Mouse (Mus musculus) lung, postnatal 10 days (tissue): ENCODE measurements around the gene Zfp335.
A peak's percentile ranks its signal among the peaks of the same experiment; 100 is the strongest.
"Not testable (repeated sequence)": the region's sequence is repeated elsewhere in the genome, so short reads cannot be mapped to it uniquely, and the experiment has no call there.

Experiments used
- DNase-seq: peaks from one replicate; pipeline ENCODE4 v3.0.0; 2021

Zfp335 gene

DNA sequence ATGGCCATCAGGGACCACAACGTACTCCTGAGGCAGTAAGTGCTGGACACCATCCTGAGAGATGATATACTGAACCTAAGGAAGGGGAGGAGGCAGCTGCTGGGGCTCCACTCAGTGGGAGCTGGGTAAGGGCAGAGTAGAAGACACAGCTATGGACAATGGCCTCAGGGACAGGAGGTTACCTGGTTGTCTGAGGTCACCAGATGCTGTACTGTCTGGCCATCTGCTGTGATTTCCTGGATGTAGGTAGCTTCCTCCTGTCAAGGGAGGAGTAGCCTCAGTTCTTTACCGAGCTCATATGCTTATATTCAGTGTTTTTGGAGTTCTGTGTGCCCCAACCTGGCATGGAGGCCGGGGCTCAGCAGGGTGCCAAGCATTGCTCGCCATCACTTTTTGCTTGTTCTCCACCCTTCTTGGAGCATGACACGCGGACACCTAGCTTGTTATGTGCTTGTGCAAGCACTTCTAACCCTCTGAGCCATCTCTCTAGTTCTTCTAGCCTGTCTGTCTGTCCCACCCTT is 18.8 kb downstream of the Zfp335 start:
- DNase-seq, result no peak

DNA sequence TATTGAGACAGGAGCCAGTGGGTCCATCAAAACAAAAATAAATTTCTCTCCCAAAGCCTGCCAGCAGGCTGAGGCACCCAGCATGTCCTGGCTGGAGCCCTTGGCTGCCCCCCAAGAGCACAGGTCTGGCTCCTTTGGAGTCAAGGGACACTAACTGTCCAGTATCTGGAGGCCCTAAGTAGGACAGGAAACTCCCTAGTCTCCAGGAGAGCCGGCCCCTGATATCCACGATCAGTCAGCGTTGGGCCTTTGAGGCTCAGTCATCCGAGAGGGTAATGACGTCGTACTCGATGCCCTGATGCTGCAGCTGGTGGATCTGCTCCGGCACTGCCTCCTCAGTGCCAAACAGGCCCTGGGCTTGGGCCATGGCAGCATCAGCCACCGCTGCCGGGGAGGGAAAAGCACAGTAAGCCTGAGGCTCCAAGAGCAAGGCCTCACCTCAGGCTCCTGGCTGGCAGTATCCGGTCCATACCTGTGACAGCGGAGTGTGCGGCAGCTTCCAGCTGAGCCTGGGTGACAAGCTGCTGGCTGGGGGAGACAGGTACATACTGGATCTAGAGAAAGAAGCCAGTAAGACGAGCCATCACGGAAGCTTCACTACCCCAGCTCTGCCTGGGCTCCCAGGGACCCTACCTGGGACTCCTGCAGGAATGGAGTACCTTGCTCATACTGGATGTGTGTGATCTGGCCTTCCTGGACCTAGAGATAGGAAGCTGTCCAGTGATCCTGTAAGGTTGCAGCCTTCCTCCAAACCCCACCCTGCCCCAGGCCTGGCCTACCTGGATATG is 19.5 kb downstream of the Zfp335 start:
- no peak for DNase-seq

GRCm38 (mm10) chr2:164891056-164891834 is 20.3 kb downstream of the Zfp335 start:
- no peak for DNase-seq

- no peak for DNase-seq
These were observed 21.0 kb downstream of the Zfp335 start for GRCm38 (mm10) chr2:164890411-164891049.

GRCm38 (mm10) chr2:164889960-164890359 is 21.6 kb downstream of the Zfp335 start:
- DNase-seq, result no peak

DNA sequence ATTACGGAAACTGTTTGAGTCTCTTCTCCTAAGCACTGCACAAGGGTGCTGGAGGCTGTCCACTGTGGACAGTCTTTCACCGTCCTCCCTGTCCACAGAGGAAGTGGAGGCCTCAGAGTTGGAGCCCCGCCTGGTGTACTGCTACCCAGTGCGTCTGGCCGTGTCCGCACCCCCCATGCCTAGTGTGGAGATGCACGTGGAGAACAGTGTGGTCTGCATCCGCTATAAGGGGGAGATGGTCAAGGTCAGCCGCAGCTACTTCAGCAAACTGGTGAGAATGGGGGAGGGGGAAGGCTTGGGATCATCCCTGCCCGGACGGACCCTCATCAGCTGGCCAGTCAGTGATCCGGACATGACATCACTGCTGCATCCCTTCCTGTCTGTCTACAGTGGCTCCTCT is 22.6 kb downstream of the Zfp335 start:
- no peak for DNase-seq

GRCm38 (mm10) chr2:164886617-164887016 is 24.9 kb downstream of the Zfp335 start:
- no peak for DNase-seq

GRCm38 (mm10) chr2:164885788-164886187 is 25.8 kb downstream of the Zfp335 start:
- DNase-seq, result peak; percentile 89

DNA sequence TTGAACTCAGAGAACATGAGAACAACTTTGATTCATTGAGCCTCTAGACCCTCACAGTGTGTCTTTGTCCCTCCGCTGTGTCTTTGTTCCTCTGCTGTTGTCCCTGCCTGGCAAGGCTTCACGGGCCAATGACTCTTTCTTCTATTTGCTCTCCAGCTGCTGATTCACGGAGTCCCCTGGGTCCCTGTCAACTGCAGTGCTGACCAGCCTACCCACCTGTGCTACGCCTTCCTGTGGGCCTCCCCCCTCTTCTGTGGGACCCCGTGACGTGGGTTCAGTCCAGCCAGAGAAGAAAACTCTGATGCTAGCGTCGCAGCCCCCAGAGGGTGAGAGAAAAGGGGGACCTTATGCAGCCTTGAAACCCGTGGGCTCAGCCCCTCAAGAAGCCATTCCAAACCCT is 28.9 kb downstream of the Zfp335 start:
- DNase-seq, result no peak

GRCm38 (mm10) chr2:164879568-164880277 is 31.8 kb downstream of the Zfp335 start:
- DNase-seq, result peak; percentile 94

DNA sequence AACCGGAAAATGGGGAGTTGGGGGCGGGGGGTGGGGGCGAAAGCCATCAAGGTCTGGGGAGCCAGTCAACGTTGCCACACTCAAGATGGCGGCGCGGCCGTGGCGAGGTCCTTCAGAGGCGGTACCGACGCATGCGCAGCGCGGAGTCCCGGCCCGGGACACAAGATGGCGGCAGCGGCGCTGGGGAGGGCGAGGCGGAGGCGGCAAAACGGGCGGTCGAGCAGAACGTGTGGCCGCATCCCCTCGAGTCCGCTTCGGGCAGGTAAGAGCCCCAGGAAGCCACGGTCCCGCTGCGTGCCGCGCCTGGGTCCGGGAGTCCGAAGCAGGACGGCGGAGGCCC is 32.4 kb downstream of the Zfp335 start, which contains the start of gene Pcif1:
TSS of gene Pcif1 (plus strand) at position 77 of the 340 bp plus-strand sequence.
- peak; percentile 94 for DNase-seq

DNA sequence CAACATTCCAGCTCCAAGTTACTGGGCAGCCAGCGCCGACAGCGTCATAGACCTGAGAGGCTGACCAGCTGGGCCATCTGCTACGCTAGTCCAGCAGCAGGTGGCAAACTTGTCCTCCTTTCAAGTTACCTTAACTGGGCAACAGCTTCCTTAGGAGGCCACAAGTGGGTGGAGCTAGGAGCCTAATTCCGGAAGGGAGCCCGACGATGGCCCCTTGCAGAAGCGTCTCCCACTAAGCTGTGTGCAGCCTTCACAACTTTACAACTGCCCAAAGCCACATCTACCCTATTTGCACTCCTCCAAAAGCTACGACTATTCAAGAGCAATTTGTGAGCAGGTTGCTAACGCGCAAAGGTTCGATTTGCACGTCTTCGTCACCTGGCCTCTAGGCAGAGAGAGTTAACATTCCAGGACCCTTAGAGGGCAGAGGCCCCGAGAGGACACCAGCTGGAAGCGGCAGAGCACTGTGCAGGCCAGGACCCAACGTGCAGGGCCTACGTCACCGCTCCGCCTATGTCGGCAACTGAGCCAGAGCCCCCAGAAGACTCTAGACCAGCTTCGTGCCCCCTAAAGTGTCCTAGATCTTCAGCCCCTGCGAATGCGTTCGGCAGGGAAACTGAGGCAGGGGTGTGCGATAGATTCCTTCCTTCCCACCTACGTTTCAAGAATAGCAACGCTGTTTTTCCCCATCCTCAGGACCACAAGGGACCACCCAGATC is 32.9 kb downstream of the Zfp335 start:
- DNase-seq, result peak; percentile 79

- DNase-seq, result not testable (repeated sequence)
These were observed 34.0 kb downstream of the Zfp335 start for GRCm38 (mm10) chr2:164877376-164878215.

DNA sequence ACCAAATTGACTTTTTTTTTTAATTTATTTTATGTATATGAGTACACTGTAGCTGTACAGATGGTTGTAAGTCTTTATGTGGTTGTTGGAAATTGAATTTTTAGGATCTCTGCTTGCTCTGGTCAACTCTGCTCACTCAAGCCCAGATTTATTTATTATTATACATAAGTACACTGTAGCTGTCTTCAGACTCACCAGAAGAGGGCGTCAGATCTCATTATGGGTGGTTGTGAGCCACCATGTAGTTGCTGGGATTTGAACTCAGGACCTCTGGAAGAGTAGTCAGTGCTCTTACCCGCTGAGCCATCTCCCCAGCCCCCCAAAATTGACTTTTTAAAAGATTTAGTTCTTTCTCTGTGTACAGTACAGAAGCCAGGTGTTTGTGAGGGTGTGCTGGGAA is 35.9 kb downstream of the Zfp335 start:
- DNase-seq, result not testable (repeated sequence)

DNA sequence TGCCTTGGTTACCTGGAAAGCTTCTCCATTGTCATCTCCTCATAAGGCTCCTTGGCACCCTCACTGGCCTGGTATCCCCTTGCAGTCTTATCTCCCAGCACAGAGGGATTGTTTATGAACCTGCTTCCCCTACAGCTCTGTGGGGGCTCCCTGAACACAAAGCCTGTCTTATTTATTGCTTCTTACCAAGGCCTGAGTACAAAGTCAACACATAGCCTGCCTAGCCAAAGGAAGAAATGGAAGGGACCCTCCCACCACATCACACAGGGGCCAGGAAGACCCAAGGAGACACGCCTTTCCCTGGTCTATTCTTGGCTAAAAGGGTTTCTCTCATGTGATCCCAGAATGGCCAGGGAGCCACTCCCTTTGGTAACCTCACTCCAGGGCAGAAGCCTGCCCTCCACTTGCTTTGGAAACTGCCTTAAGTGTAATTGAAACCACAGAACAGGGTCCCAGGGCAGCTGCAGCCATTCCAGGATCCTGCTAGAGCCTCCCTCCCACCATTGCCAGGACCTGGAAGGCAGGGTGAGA is 37.3 kb downstream of the Zfp335 start:
- DNase-seq, result peak; percentile 83

DNA sequence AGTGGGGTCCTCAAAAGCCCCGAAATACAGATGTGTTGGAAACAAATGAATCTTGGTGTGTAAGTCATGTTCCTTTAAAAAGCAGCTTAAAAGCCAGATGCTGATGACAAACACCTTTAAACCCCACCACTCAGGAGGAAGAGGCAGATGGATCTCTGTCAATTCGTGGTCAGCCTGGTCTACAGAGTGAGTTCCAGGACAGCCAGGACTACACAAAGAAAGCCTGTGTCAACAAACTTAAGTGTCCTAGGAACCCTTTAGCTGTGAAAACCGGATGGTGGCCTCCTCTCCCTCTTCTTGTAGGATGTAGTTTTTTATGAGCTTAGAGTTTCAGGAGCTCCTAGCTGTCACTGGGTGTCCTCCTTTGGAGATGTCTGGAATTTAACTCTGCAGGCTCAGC is 37.9 kb downstream of the Zfp335 start:
- DNase-seq, result peak; percentile 26

DNA sequence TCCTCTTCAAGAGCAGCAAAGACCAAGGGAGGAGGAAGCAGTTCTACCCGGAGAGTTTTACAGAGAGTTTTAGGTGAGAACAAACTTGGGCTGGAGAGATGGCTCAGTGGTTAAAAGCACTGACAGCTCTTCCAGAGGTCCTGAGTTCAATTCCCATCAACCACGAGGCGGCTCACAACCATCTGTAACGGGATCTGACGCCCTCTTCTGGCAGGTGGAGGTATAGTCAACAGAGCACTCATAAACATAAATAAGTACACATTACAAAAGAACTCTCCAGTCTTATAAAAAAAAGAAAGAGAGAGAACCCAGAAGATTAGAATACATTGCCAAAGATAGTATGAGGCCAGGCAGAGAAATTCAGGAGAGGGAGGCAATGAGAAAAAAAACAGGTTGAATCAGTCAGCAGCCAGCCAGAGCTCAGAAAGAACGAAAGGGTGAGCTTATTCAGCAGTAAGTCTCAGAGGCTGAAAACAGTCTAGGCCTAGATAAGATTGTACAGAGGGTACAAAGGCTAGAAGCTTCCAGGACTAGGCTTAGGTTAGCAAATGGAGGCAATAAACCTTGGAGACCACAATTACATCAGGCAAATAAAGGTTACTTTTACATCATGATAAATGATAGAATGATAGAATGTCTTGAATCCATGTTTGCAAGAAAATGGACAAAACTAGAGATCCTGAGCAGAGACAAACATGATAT is 39.8 kb downstream of the Zfp335 start:
- DNase-seq, result no peak

DNA sequence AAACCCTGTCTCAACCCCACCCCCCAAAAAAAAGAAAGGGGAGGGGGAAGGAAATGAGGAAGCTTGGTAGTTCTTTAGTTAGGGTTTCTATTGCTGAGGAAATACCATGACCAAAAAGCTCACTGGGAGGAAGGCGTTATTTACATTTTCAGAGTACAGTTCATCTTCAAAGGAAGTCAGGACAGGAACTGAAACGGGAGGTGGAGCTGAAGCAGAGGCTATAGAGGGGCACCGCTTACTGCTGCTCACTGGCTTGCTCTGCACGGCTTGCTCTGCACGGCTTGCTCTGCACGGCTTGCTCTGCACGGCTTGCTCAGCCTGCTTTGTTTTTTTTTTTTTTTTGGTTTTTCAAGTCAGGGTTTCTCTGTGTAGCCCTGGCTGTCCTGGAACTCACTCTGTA is 43.1 kb downstream of the Zfp335 start:
- peak; percentile 52 for DNase-seq

DNA sequence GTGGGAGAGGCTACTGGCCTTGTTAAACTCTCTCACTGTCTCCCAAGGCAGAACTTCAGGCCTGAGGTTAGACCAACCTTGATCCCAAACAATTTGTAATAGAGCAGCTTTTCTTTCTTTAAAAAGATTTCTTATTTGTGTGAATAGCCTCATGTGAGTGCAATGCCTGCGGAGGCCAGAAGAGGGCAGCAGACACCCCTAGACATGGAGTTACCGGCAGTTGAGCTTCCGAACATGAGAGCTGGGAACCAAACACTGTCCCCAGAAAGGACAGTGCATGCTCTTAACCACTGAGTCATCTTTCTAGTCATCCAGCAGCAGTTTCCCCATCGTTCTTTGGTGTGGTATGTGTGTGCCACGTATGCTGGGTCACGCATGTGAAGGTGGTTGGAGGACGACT is 44.0 kb downstream of the Zfp335 start:
- DNase-seq, result peak; percentile 60
